Mouse (Mus musculus) cerebellum, adult 2 months (tissue): Measurements from ENCODE around the gene Wdfy2. TPM values are rescaled to one million over a fixed set of nuclear protein-coding genes. Genes with fewer than 3 reads are reported as not detected.

Source experiments
- DNase-seq, 2 experiments: peaks; one replicate each; pipeline ENCODE4 v3.0.0; 2021
- H3K27ac ChIP-seq: fragments of 200-500 bp; 2 replicates; pipeline ENCODE4 v1.5.1; 2012; ENCODE audit warnings: low read length, control low read depth, inconsistent platforms; ENCODE audit not compliant: insufficient read depth
- H3K27me3 ChIP-seq: fragments of 200-500 bp; 2 replicates; pipeline ENCODE4 v1.6.1; 2012; ENCODE audit warnings: inconsistent platforms, mild to moderate bottlenecking, low read length, moderate library complexity; ENCODE audit not compliant: control insufficient read depth, insufficient read depth
- H3K4me1 ChIP-seq: fragments of 200-500 bp; 2 replicates; pipeline ENCODE4 v1.6.1; 2011; ENCODE audit warnings: low read length; ENCODE audit not compliant: control insufficient read depth, insufficient read depth
- H3K4me3 ChIP-seq: fragments of 200-500 bp; replicated peaks from 2 replicates; pipeline ENCODE3; 2011; ENCODE audit warnings: mild to moderate bottlenecking, low read depth, low read length, control low read depth; ENCODE audit not compliant: insufficient read depth
- CTCF ChIP-seq: fragments of 200-500 bp; IDR thresholded peaks from 2 replicates; pipeline ENCODE4 v1.5.1; 2011; ENCODE audit warnings: low read depth, mild to moderate bottlenecking, control low read depth, low read length, moderate library complexity, borderline replicate concordance; ENCODE audit not compliant: insufficient read depth
- POLR2A ChIP-seq: fragments of 200-500 bp; IDR thresholded peaks from 2 replicates; pipeline ENCODE4 v1.6.1; 2011; ENCODE audit warnings: low read length, control low read depth, borderline replicate concordance; ENCODE audit not compliant: insufficient read depth
- WGBS: fragments of 180-500 bp; shearing (Covaris S2); methylation state at CpG from one replicate; pipeline ENCODE4 v1.1.7; 2018; 5-methylcytosine and 5-hydroxymethylcytosine counted together
- polyA plus RNA-seq: library from polyadenylated mRNA; depleted of rRNA; stranded (reverse); fragments of >200 nt; gene quantifications from 2 replicates; pipeline ENCODE4 v1.2.3, GENCODE M21; 2012

Gene Wdfy2
- polyA plus RNA-seq, 1 experiment = 15.8 TPM

GRCm38 (mm10) chr14:62870238-62870638, 32.8 kb downstream of the Wdfy2 start:
- TF ChIP-seq CTCF (no peak), POLR2A (no peak)

DNA sequence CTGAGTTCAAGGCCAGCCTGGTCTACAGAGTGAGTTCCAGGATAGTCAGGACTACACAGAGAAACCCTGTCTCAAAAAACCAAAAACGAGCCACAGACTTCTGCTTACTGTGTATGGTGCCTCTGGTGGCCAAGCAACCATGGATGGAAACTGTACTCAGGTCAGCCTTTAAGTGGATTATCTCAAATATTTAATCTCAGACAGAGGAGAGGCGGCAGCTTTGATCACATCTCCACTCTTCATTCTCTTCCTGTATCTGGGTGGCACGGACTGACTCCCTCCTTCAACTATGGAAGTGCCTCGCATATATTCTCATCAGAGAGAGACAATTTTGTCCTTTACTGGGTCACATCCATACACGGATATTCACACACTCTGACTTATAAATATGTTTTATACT, 34.0 kb downstream of the Wdfy2 start:
- TF ChIP-seq POLR2A = no peak
- no peak for TF ChIP-seq CTCF
- 93% methylated on average over 5 of the region's 5 CpGs for WGBS
- DNase-seq = no peak
- Histone ChIP-seq H3K27me3 (no peaks in the 10 kb centered on the region), H3K27ac (no peak overlapping the region), H3K4me1 (no peaks in the 10 kb centered on the region), H3K4me3 (no peak overlapping the region)

More at GRCm38 (mm10) chr14:62870238-62870638, 32.8 kb downstream of the Wdfy2 start:
- H3K4me3 ChIP-seq = no peak overlapping the region
- WGBS = 95% methylated on average over 7 of the region's 7 CpGs
- H3K27me3 ChIP-seq = no peaks in the 10 kb centered on the region; the same call in 1 of the 2 replicates
- H3K4me1 ChIP-seq = no peaks in the 10 kb centered on the region
- no peak overlapping the region for H3K27ac ChIP-seq
- no peak for DNase-seq

DNA sequence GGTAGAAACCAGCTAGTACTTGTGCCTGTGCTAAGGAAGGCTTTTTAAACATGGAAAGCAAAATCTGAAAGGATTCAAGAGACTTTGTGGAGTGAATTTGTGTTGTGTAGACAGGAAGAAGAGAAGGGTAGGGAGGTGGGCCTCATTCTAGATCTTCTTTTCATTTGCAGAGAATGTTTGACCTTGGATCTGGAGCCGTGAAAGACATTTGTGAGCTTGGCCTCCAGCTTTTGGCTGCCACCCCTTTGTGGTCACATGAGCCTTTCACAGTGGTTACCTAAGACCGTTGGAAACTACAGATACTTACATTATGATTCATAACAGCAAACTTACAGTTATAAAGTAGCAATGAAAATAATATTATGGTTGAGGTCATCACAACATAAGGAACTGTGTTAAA, 34.5 kb downstream of the Wdfy2 start:
- no peak overlapping the region for H3K27ac ChIP-seq
- H3K4me3 ChIP-seq = no peak overlapping the region
- no peak for DNase-seq
- H3K27me3 ChIP-seq = no peaks in the 10 kb centered on the region
- H3K4me1 ChIP-seq = no peaks in the 10 kb centered on the region
- TF ChIP-seq CTCF (no peak), POLR2A (no peak)
- 50% methylated on average over 2 of the region's 2 CpGs for WGBS

DNA sequence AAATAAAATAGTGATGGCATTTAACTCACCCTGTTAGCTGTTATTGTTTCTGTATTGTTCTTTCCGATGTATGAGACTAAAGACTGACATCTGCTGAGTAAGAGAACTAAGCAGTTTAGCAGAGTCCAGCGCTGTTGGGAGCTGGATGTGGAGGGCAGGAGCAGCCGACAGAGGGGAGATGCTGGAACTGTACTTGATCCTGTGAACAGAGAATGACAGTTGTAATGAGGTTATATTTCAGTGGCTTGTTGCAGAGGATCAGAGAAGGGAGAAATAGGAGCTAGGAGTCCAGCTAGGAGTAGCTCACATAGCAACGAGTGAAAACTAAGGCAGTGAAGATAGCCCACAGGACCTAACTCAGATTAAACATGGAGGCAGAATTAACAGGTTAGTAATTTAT, 36.3 kb downstream of the Wdfy2 start:
- Histone ChIP-seq H3K4me1 (peaks cover 12% of the 10 kb centered on the region), H3K4me3 (no peak overlapping the region), H3K27me3 (no peaks in the 10 kb centered on the region), H3K27ac (no peak overlapping the region)
- TF ChIP-seq POLR2A (no peak), CTCF (no peak)
- WGBS = 70% methylated on average over 4 of the region's 4 CpGs
- no peak for DNase-seq

DNA sequence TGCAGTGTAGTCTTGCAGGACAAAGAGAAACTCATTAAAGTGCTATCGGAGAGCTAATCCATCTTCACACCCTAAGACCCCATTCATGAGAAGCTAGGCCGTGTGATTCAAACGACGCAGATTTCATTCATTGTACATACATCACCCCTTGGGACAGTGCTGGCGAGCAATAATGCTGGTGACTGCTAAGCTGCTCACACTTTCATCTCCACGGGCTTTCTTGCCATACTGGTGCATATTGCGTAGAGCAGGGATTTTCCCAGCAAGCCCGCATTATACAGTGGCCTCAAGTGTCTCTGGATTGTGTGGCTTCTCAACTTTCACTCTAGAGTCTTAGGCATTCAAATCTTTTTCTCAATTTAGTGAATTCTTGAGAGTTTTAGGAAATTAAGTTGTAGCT, 36.9 kb downstream of the Wdfy2 start:
- H3K4me3 ChIP-seq = no peak overlapping the region
- no peak overlapping the region for H3K27ac ChIP-seq
- TF ChIP-seq POLR2A (no peak), CTCF (no peak)
- no peaks in the 10 kb centered on the region for H3K27me3 ChIP-seq
- no peak for DNase-seq
- WGBS = 81% methylated on average over 8 of the region's 8 CpGs
- H3K4me1 ChIP-seq = peaks cover 18% of the 10 kb centered on the region

DNA sequence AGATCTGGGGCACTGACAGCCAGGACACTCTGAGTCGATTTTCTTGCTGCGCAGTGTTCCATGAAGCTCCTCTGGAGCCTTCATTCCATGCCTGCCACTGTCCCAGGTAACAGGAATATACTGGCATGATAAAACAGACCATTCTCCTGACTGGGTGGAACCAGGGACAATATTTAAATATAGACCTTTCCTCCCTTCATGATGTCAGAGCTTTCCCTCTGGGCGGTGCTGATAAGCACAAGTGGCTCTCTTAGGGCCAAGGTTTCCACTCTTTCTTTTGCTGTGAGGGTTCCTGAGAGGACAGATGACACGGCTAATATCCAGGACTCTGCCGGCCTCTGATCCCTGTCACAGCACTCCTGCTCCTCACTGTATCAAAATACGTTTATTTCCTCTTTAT, 40.6 kb downstream of the Wdfy2 start:
- no peaks in the 10 kb centered on the region for H3K27me3 ChIP-seq
- WGBS = 25% methylated on average over 6 of the region's 6 CpGs
- TF ChIP-seq POLR2A (no peak), CTCF (no peak)
- peak overlapping the region; percentile 96 for H3K27ac ChIP-seq
- H3K4me3 ChIP-seq = no peak overlapping the region
- H3K4me1 ChIP-seq = peaks cover 33% of the 10 kb centered on the region
- peak; percentile 37 to 56 for DNase-seq

DNA sequence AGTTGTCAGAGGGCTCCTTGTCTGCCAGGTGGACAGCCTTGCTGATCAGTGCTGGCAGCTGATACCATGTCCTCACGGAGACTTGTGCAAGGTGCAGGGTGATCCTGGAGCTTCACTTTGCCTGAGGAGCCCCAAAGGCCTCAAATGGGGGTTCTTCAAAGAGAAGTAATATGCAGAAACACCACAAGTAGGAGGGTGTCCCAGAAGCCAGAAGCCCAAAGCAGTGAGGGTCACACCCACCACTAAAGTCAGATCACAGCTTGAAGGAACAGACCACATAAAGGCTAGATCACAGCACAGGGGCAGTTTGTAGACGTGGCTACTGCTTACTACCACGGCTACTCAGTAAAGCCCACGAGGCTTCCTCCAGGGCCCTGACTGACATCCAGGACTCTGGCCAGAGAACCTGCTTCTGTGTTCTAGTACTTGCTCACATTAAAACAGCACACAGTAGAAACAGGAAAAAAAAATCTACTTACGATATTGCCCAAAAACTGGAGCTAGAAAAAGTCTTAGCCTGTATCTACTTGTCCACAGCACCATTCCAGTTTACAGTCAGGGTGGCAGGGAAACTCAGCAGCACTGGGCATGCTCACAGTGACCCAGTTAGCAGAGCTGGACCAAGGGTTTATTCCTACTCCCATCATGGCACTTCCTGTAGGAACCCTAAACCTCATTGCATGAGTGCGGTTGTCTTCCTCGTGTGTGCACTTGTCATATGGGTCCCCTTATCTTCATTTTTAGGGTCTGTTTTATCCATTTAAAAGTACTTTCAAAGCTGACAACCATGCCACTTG, 41.4 kb downstream of the Wdfy2 start:
- H3K27me3 ChIP-seq = no peaks in the 10 kb centered on the region
- H3K4me1 ChIP-seq = peaks cover 33% of the 10 kb centered on the region
- no peak overlapping the region for H3K4me3 ChIP-seq
- H3K27ac ChIP-seq = peak overlapping the region; percentile 89
- TF ChIP-seq POLR2A (no peak), CTCF (no peak)
- WGBS = 40% methylated on average over 7 of the region's 7 CpGs
- DNase-seq = peak; percentile 37

- H3K27me3 ChIP-seq = no peaks in the 10 kb centered on the region
- peaks cover 33% of the 10 kb centered on the region for H3K4me1 ChIP-seq
- H3K27ac ChIP-seq = no peak overlapping the region
- 9% methylated on average over 5 of the region's 5 CpGs for WGBS
- DNase-seq = peak; percentile 84 to 86
- TF ChIP-seq CTCF = peak; percentile 70
- no peak for TF ChIP-seq POLR2A
- H3K4me3 ChIP-seq = no peak overlapping the region
These were observed 42.0 kb downstream of the Wdfy2 start for GRCm38 (mm10) chr14:62879497-62879896.
